Mouse (Mus musculus): ENCODE measurements around the gene Auts2.

GRCm38 (mm10) chr5:131981451-131981850, 561.7 kb downstream of the Auts2 start:
- TF ChIP-seq POLR2A (IDR thresholded peaks at IDR 0.05; ENCODE audit: borderline replicate concordance, insufficient read depth, low read length) (no peak), CTCF (IDR thresholded peaks at IDR 0.05; ENCODE audit: borderline replicate concordance, insufficient read depth, low read depth, low read length) (no peak)

Measured in cerebellum, adult 2 months (tissue).